Mouse (Mus musculus) midbrain, embryonic 14.5 days (tissue): Measurements from ENCODE around the gene Ltbr. TPM values are rescaled to one million over a fixed set of nuclear protein-coding genes. Genes with fewer than 3 reads are reported as not detected.
A peak's percentile ranks its signal among the peaks of the same experiment; 100 is the strongest.
"Not testable (repeated sequence)": the region's sequence is repeated elsewhere in the genome, so short reads cannot be mapped to it uniquely, and the experiment has no call there.

Source experiments
- ATAC-seq: fragments of 200-750 bp; cut with Nextera tagmentation; 2 replicates; pipeline ENCODE4 v1.8.0; 2017; ENCODE audit warnings: moderate number of reproducible peaks, moderate library complexity; ENCODE audit not compliant: low FRiP score, low TSS enrichment
- DNase-seq: peaks from one replicate; pipeline ENCODE4 v3.0.0-alpha.2; 2015
- H3K27ac ChIP-seq: fragments of 300-500 bp; sonication (generic); replicated peaks from 2 replicates; pipeline ENCODE4 v1.5.1; 2014; ENCODE audit warnings: mild to moderate bottlenecking, low read depth, low read length, moderate library complexity
- H3K27me3 ChIP-seq: fragments of 300-500 bp; sonication (generic); 2 replicates; pipeline ENCODE4 v1.6.1; 2014; ENCODE audit warnings: low read length, control low read depth, mixed read lengths; ENCODE audit not compliant: control insufficient read depth, insufficient read depth
- H3K36me3 ChIP-seq: fragments of 300-500 bp; sonication (generic); 2 replicates; pipeline ENCODE4 v1.6.1; 2014; ENCODE audit warnings: low read length, control low read depth; ENCODE audit not compliant: control insufficient read depth, insufficient read depth
- H3K4me1 ChIP-seq: fragments of 300-500 bp; sonication (generic); 2 replicates; pipeline ENCODE4 v1.6.1; 2014; ENCODE audit warnings: mild to moderate bottlenecking, antibody characterized with exemption, low read length, control low read depth; ENCODE audit not compliant: control insufficient read depth, insufficient read depth
- H3K4me2 ChIP-seq: fragments of 300-500 bp; sonication (generic); 2 replicates; pipeline ENCODE4 v1.6.1; 2014; ENCODE audit warnings: mild to moderate bottlenecking, low read length, moderate library complexity
- H3K4me3 ChIP-seq: fragments of 300-500 bp; sonication (generic); replicated peaks from 2 replicates; pipeline ENCODE4 v1.5.1; 2014; ENCODE audit warnings: low read depth, low read length
- H3K9ac ChIP-seq: fragments of 300-500 bp; sonication (generic); replicated peaks from 2 replicates; pipeline ENCODE4 v1.6.1; 2014; ENCODE audit warnings: mild to moderate bottlenecking, low read length, moderate library complexity
- H3K9me3 ChIP-seq: fragments of 300-500 bp; sonication (generic); 2 replicates; pipeline ENCODE4 v1.6.1; 2016; ENCODE audit warnings: low read length, control low read depth, mixed read lengths; ENCODE audit not compliant: control insufficient read depth
- WGBS: fragments of 180-500 bp; shearing (Covaris S2); extraction: QIAGEN DNeasy Blood & Tissue Kit; methylation state at CpG from one replicate; pipeline ENCODE4 v1.1.7; 2014; 5-methylcytosine and 5-hydroxymethylcytosine counted together
- polyA plus RNA-seq: library from polyadenylated mRNA; unstranded; fragments of >200 nt; fragmentation: Nextera tagmentation; extraction: Ambion mirVana; gene quantifications from 2 replicates; pipeline ENCODE4 v1.2.1, GENCODE M21; 2014

The Ltbr gene
- polyA plus RNA-seq, 1 experiment from 2014 or later: 13.9 TPM

DNA sequence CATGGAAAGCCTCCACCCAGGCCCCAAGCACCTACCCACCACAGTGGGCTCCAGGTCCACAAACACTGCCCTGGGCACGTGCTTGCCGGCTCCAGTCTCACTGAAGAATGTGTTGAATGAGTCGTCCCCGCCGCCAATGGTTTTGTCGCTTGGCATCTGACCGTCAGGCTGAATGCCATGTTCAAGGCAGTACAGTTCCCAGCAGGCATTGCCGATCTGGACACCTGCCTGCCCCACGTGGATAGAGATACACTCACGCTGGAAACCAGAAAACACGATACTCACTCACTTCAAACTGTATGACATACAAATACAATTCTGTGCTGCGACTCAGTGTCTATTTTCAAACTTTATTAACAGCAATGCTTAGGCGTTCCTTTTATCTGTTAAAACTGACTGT lies 31.0 kb downstream of the Ltbr start:
- not testable (repeated sequence) for H3K36me3 ChIP-seq, ATAC-seq, H3K9me3 ChIP-seq, H3K9ac ChIP-seq, H3K4me1 ChIP-seq, H3K27me3 ChIP-seq, H3K4me3 ChIP-seq, DNase-seq, H3K27ac ChIP-seq, H3K4me2 ChIP-seq
- WGBS: 92% methylated on average over 13 of the region's 13 CpGs

DNA sequence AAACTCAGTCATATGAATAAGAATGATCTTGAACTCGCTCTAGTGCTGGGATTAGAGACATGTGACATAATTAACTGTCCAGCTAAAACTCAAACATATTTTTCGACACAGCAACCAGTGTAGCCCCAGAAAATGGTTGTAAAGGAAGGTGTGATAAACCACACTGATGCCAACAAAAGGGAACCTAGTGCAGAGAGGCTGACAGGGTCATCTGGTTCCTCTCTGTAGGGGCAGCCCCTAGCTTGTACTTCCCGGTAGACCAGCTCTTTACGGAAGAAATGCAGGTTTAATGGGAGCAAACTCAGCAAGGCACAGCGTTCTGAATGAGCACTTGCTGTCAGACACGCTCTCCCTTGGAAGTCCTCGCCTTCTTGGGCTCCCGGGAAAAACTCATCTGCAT lies 34.0 kb downstream of the Ltbr start:
- no peaks in the 10 kb centered on the region for H3K9me3 ChIP-seq
- ATAC-seq (no peak), DNase-seq (no peak)
- no peak overlapping the region for H3K4me2 ChIP-seq
- H3K36me3 ChIP-seq: no peaks in the 10 kb centered on the region
- H3K9ac ChIP-seq: no peak overlapping the region
- no peaks in the 10 kb centered on the region for H3K27me3 ChIP-seq
- 67% methylated on average over 8 of the region's 8 CpGs for WGBS
- no peaks in the 10 kb centered on the region for H3K4me1 ChIP-seq
- no peak overlapping the region for H3K4me3 ChIP-seq
- no peak overlapping the region for H3K27ac ChIP-seq

DNA sequence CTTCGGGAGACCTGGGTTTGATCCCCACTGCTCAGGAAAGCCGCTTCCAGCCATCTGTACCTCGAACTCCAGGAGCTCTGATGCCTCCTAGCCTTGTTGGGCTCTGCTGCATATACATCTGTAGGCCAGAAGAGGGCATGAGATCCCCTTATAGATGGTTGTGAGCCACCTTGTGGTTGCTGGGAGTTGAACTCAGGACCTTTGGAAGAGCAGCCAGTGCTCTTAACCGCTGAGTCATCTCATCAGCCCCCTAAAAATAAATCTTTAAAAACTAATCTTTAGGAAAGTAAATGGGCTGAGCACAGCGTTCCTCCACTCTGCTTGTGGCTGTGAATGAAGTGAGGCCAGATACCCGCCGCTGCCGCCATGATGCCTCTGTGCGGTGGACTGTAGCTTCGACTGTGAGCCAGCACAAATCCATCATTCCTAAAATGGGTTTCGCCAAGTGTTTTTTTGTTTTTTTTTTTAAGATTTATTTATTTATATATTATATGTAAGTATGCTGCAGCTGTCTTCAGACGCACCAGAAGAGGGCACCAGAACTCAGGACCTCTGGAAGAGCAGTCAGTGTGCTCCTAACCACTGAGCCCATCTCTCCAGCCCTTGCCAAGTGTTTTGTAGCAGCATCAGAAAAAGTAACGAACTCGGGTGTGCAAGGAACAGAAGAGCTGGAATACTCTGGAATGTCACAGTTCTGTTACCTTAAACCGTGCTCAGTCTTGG lies 38.7 kb downstream of the Ltbr start:
- WGBS: 66% methylated on average over 15 of the region's 15 CpGs
- Histone ChIP-seq H3K4me1 (no peaks in the 10 kb centered on the region), H3K9ac (no peak overlapping the region), H3K4me3 (no peak overlapping the region), H3K4me2 (no peak overlapping the region), H3K27ac (no peak overlapping the region), H3K36me3 (no peaks in the 10 kb centered on the region), H3K9me3 (no peaks in the 10 kb centered on the region), H3K27me3 (no peaks in the 10 kb centered on the region)
- DNase-seq (peak; percentile 65), ATAC-seq (no peak)

DNA sequence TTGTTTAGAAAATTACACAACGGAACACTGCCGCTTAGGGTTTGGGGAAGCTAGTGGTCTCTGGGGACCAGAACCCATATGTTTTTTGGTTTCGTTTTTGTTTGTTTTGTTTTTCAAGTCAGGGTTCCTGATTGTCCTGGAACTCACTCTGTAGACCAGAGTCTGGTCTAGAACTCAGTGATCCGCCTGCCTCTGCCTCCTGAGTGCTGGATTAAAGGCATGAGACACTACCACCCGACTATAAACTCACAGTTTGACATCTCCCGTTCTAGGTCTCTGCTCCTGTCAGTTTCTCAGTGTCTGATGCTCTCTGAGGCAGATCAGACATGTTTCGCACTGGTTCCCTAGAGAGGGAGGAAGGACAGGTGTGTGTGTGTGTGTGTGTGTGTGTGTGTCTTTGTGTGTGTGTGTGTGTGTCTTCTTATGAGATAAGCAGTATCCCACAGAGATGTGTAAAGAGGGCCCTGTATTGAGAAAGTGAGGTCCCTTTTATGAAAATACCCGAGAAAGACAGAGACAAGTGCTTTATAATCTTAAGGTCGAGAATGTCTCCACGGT lies 41.4 kb downstream of the Ltbr start:
- Histone ChIP-seq H3K4me2 (no peak overlapping the region), H3K4me1 (no peaks in the 10 kb centered on the region), H3K36me3 (no peaks in the 10 kb centered on the region), H3K27me3 (no peaks in the 10 kb centered on the region), H3K27ac (no peak overlapping the region), H3K9me3 (no peaks in the 10 kb centered on the region), H3K9ac (no peak overlapping the region), H3K4me3 (no peak overlapping the region)
- ATAC-seq (no peak), DNase-seq (no peak)
- WGBS: 78% methylated on average over 10 of the region's 10 CpGs

DNA sequence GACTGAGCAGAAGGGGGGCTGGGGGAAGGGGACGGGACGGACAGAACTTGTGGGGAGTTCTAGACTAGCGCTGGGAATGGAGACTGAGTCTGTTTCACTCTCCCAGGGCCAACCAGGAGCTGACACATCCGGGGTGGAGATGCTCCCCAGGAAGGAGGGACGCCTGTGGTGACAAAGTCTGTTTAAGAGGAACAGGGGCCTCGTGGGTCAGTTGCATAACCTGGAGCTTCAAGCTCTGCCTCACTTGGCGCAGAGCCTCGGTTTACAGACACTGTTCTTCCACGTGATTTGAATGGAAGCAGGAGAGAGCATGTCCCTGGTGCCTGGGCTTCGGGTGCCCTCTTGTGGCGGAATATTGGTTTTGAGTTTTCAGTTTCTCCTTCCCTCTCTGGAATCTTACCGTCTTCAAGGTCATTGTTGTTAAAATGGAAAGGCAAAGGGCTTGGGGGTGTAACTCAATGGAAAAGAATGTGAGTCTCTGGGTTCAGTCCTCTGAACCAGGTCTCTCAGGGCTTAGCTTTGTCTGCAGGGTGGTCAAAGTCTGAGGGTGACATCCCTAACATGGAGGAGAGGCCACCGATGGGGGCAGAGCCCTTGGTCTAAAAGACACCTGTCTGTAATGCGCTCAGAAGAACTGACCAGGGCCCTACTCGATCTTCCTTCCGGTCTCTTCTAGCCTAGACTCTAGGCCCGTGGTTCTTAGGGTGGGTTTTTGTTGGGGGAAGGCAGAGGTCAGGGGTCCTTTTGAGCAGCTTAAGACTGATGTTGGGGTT lies 42.0 kb downstream of the Ltbr start:
- Histone ChIP-seq H3K9ac (0 out of 2 replicates have a peak overlapping the region, but pooled peaks have one; percentile 26), H3K27ac (no peak overlapping the region), H3K9me3 (no peaks in the 10 kb centered on the region), H3K27me3 (no peaks in the 10 kb centered on the region), H3K4me2 (peak overlapping the region; percentile 43), H3K36me3 (no peaks in the 10 kb centered on the region), H3K4me3 (no peak overlapping the region), H3K4me1 (no peaks in the 10 kb centered on the region)
- 18% methylated on average over 17 of the region's 17 CpGs for WGBS
- DNase-seq: peak; percentile 94
- ATAC-seq: peak; percentile 74

DNA sequence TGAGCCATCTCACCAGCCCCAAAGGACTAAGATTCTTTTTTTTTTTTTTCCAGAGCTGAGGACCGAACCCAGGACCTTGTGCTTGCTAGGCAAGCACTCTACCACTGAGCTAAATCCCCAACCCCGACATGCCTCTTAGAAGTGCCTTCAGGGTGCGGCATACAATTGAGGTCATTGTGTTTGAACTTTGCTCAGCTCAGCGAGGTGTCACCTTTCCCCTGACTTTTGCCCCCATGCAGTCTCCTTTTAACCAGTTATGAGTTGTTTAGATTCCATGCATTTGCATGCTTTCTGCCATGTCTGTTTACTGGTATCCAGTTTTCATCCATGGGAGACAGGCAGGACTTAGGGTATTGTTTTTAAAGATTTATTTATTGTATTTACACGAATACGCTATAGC lies 44.9 kb downstream of the Ltbr start:
- Histone ChIP-seq H3K4me1 (no peaks in the 10 kb centered on the region), H3K9me3 (no peaks in the 10 kb centered on the region), H3K27ac (no peak overlapping the region), H3K9ac (no peak overlapping the region), H3K4me2 (no peak overlapping the region), H3K27me3 (no peaks in the 10 kb centered on the region), H3K36me3 (no peaks in the 10 kb centered on the region), H3K4me3 (no peak overlapping the region)
- 43% methylated on average over 6 of the region's 6 CpGs for WGBS
- no peak for ATAC-seq
- DNase-seq: no peak

DNA sequence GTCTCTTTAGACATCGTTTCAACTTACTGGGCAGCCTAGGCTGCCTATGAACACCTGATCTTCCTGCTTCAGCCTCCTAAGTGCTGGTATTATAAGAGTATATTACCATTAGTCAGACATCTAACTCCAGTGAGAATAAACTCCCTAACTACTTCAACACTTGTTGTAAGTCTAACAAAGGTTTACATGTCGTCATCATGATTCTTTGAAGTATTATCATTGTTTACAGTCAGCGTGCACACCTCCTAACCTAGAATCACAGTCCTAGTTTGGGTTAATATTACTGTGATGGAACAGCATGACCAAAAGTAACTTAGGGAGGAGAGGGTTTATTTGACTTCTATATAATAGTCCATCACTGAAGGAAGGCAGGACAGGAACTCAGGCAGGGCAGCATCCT lies 46.2 kb downstream of the Ltbr start:
- Histone ChIP-seq H3K36me3 (no peaks in the 10 kb centered on the region), H3K27ac (no peak overlapping the region), H3K9ac (no peak overlapping the region), H3K4me1 (no peaks in the 10 kb centered on the region), H3K4me2 (no peak overlapping the region), H3K27me3 (no peaks in the 10 kb centered on the region), H3K4me3 (no peak overlapping the region), H3K9me3 (no peaks in the 10 kb centered on the region)
- WGBS: 89% methylated on average over 3 of the region's 3 CpGs
- DNase-seq: no peak
- ATAC-seq: no peak

DNA sequence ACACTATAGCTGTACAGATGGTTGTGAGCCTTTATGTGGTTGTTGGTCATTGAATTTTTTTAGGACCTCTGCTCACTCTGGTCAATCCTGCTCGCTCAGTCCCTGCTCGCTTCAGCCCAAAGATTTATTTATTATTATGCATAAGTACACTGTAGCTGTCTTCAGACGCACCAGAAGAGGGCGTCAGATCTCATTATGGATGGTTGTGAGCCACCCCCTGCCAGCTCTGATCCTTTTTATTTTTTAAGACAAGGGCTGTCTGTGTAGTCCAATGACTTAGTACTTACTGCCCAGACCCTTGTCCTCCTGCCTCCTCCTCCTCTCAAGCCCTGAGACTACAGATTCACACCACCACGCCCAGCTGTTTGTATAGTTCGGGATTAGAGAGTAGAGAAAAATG lies 47.1 kb downstream of the Ltbr start:
- ATAC-seq, H3K36me3 ChIP-seq, H3K27me3 ChIP-seq, H3K4me1 ChIP-seq, DNase-seq, H3K4me2 ChIP-seq, H3K9me3 ChIP-seq, H3K9ac ChIP-seq, H3K27ac ChIP-seq, H3K4me3 ChIP-seq: not testable (repeated sequence)
- WGBS: 60% methylated on average over 6 of the region's 6 CpGs
